Mouse (Mus musculus) ES-Bruce4 (cell line): ENCODE data around the gene Ilvbl.

ENCODE experiments used
- CTCF ChIP-seq: IDR thresholded peaks from one replicate; pipeline ENCODE4 v1.8.1; 2011; ENCODE audit warnings: low read depth, low read length
- POLR2A ChIP-seq: IDR thresholded peaks from one replicate; pipeline ENCODE4 v1.8.1; 2011; ENCODE audit warnings: low read length; ENCODE audit not compliant: insufficient read depth

DNA sequence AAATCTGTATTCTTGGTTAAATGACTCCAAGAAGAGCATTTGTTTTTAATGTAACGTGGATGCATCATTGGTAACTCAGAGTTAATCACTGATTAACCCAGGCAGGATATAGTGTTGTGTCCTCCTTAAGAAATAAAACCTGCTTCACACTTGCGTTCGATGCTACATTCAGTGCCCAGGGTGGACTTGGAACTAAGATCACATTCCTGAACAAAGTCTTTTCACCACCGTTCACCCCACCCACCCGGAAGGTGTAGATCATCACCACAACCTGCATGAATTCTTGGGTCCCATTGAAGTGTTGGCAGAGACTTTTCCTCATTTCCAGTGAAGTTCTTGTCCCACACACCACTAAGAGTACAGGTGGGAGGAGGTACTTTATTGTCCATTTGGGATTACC lies 19.6 kb downstream of the Ilvbl start:
- TF ChIP-seq CTCF (no peak), POLR2A (no peak)
